Mouse (Mus musculus) colon, adult 2 months (tissue): ENCODE results near the gene Ctnnbl1. TPM values are rescaled to one million over a fixed set of nuclear protein-coding genes. Genes with fewer than 3 reads are reported as not detected.

Experiments
- polyA plus RNA-seq: library from polyadenylated mRNA; depleted of rRNA; stranded (reverse); fragments of >200 nt; gene quantifications from 2 replicates; pipeline ENCODE4 v1.2.3, GENCODE M21; 2012; rRNA removed

Ctnnbl1 gene
- polyA plus RNA-seq, result 13.9 and 20.4 TPM in 2 replicates

GRCm38 (mm10) chr2:157736854-157737850 lies at the start of gene Ctnnbl1:
Gene Ctnnbl1 (plus strand): TSS chr2:157737401.

DNA sequence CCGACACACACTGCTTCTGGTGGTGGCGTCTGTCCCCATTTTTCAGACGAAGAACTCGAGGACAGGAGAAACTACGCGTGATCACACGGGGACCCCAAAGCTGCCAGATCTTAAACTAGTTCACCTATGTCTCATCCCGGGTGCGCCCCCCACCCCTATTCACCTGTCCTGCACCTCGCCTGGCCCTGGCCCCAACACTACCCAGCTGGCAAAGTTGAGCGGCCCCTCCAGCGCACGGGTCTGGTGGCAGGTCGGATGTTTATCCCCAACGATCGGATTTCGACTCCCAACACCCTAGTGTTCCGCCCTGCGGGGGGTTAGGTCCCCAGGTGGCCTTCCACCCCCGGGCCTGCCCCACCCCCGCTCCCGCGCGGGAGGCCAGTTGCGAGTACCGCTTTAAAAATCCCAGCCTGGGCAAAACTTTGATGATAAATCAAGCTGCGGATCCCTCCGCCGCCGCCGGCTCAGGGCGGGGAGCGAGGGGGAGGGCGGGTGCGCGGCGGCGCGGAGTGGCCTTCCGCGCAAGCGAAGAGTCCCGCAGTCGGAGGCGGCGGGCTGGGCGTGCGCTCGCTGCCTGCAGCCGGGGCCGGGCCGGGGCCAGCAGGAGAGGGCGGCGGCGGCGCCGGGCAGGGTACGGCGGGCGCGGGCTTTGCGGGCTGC lies 177.0 kb downstream of the Ctnnbl1 start, which contains the start of gene Vstm2l:
Gene Vstm2l (plus strand): TSS at position 549 of the 660 bp plus-strand sequence.

Other genes starting within 250 kb of the Ctnnbl1 start
- 28.2 and 31.8 TPM in 2 replicates for gene Nnat, start 177.3 kb upstream of the Ctnnbl1 start, polyA plus RNA-seq
- 43.6 and 50.8 TPM in 2 replicates for gene Blcap, start 166.1 kb upstream of the Ctnnbl1 start, polyA plus RNA-seq
- gene Vstm2l, start 177.3 kb downstream of the Ctnnbl1 start, polyA plus RNA-seq, result 10.3 and 11.4 TPM in 2 replicates